Mouse (Mus musculus) G1E (cell line): ENCODE data around the gene Mcf2. TPM values are rescaled to one million over a fixed set of nuclear protein-coding genes. Genes with fewer than 3 reads are reported as not detected.

Source experiments
- ATAC-seq: 2 replicates; pipeline ENCODE4 v1.8.0; 2016; ENCODE audit warnings: mild to moderate bottlenecking; ENCODE audit not compliant: insufficient number of reproducible peaks, poor library complexity, low FRiP score, severe bottlenecking; ENCODE audit errors: extremely low read depth
- DNase-seq: peaks from one replicate; pipeline ENCODE4 v3.0.0; 2012; ENCODE audit warnings: low spot score
- H3K27me3 ChIP-seq: 2 replicates; pipeline ENCODE4 v1.6.1; 2012; ENCODE audit warnings: mild to moderate bottlenecking, low read length, inconsistent platforms; ENCODE audit not compliant: insufficient read depth
- H3K36me3 ChIP-seq: replicated peaks from 2 replicates; pipeline ENCODE3; 2012; ENCODE audit warnings: mild to moderate bottlenecking, inconsistent platforms
- H3K4me1 ChIP-seq: 2 replicates; pipeline ENCODE4 v1.6.1; 2012; ENCODE audit warnings: low read depth, low read length, inconsistent platforms, mixed read lengths; ENCODE audit not compliant: insufficient read depth
- H3K4me3 ChIP-seq: 2 replicates; pipeline ENCODE4 v1.5.1; 2012; ENCODE audit warnings: low read depth, mild to moderate bottlenecking, inconsistent platforms, low read length, moderate library complexity, mixed read lengths
- H3K9me3 ChIP-seq: replicated peaks from 2 replicates; pipeline ENCODE4 v1.6.1; 2012; ENCODE audit warnings: inconsistent platforms
- CTCF ChIP-seq: IDR thresholded peaks from 2 replicates; pipeline ENCODE4 v1.5.1; 2012; ENCODE audit warnings: low read depth, low read length, inconsistent platforms, mixed read lengths
- GATA1 ChIP-seq: IDR thresholded peaks from 2 replicates; pipeline ENCODE4 v1.6.1; 2012; ENCODE audit warnings: borderline replicate concordance, low read length, inconsistent platforms, mixed read lengths
- GATA2 ChIP-seq: IDR thresholded peaks from 2 replicates; pipeline ENCODE4 v1.6.1; 2012; ENCODE audit warnings: low read depth, low read length, inconsistent platforms, borderline replicate concordance
- POLR2AphosphoS5 ChIP-seq: IDR thresholded peaks from 2 replicates; pipeline ENCODE4 v1.6.1; 2012; ENCODE audit warnings: low read depth, low read length, inconsistent platforms; ENCODE audit not compliant: insufficient replicate concordance
- TAL1 ChIP-seq: conservative IDR thresholded peaks from 2 replicates; pipeline ENCODE4 v1.6.1; 2012; ENCODE audit warnings: low read depth, low read length, inconsistent platforms, mixed read lengths
- polyA plus RNA-seq: library from polyadenylated mRNA; stranded (reverse); fragments of >175 nt; gene quantifications from 2 replicates; pipeline ENCODE4 v1.2.3, GENCODE M21; 2012
- total RNA-seq, 2 experiments: library from RNA; stranded (forward) in 1 of 2; stranded (reverse) in 1 of 2; fragments of 200-1000 nt in 1 of 2; fragments of >200 nt in 1 of 2; fragmentation: Nextera tagmentation in 1 of 2; gene quantifications; 2 replicates each; pipeline ENCODE4 v1.2.3; 2014 to 2017

Gene Mcf2
- total and polyA plus RNA-seq, 3 experiments = not detected

- no peak overlapping the region for H3K4me3 ChIP-seq
- no peaks in the 10 kb centered on the region for H3K9me3 ChIP-seq
- no peaks in the 10 kb centered on the region for H3K4me1 ChIP-seq
- no peak for ATAC-seq
- H3K36me3 ChIP-seq = no peaks in the 10 kb centered on the region
- no peak for TF ChIP-seq POLR2AphosphoS5
- TF ChIP-seq CTCF = no peak
- TF ChIP-seq GATA2 = no peak
- no peak for TF ChIP-seq TAL1
- no peak for TF ChIP-seq GATA1
- H3K27me3 ChIP-seq = no peaks in the 10 kb centered on the region
- DNase-seq = no peak
Measured at GRCm38 (mm10) chrX:60021595-60021994, 157.3 kb downstream of the Mcf2 start.

GRCm38 (mm10) chrX:60021007-60021406, 157.9 kb downstream of the Mcf2 start:
- Histone ChIP-seq H3K9me3 (no peaks in the 10 kb centered on the region), H3K27me3 (no peaks in the 10 kb centered on the region), H3K36me3 (no peaks in the 10 kb centered on the region), H3K4me3 (no peak overlapping the region), H3K4me1 (no peaks in the 10 kb centered on the region)
- no peak for DNase-seq
- no peak for ATAC-seq
- no peak for TF ChIP-seq TAL1
- no peak for TF ChIP-seq POLR2AphosphoS5
- no peak for TF ChIP-seq GATA1
- TF ChIP-seq CTCF = no peak
- TF ChIP-seq GATA2 = no peak

GRCm38 (mm10) chrX:60014588-60014987, 164.3 kb downstream of the Mcf2 start:
- Histone ChIP-seq H3K36me3 (no peaks in the 10 kb centered on the region), H3K4me1 (no peaks in the 10 kb centered on the region), H3K9me3 (no peaks in the 10 kb centered on the region), H3K4me3 (no peak overlapping the region), H3K27me3 (no peaks in the 10 kb centered on the region)
- ATAC-seq (no peak), DNase-seq (no peak)
- TF ChIP-seq CTCF (no peak), POLR2AphosphoS5 (no peak), GATA2 (no peak), TAL1 (no peak)

- Histone ChIP-seq H3K9me3 (no peaks in the 10 kb centered on the region), H3K4me3 (no peak overlapping the region), H3K4me1 (no peaks in the 10 kb centered on the region), H3K27me3 (no peaks in the 10 kb centered on the region), H3K36me3 (no peaks in the 10 kb centered on the region)
- DNase-seq (no peak), ATAC-seq (no peak)
- TF ChIP-seq GATA2 (no peak), POLR2AphosphoS5 (no peak), TAL1 (no peak), GATA1 (no peak), CTCF (no peak)
Measured at GRCm38 (mm10) chrX:60013084-60013676, 165.7 kb downstream of the Mcf2 start.

Other genes with a start within 250 kb of the Mcf2 start
- not detected in 2 replicates for gene F9, start 179.6 kb downstream of the Mcf2 start, total RNA-seq (2014; fragmentation: Nextera tagmentation)
- 0.06 TPM in 1 of 2 replicates, not detected in the other for gene F9, start 179.6 kb downstream of the Mcf2 start, total RNA-seq (2017)
- not detected in 2 replicates for gene F9, start 179.6 kb downstream of the Mcf2 start, polyA plus RNA-seq